Mouse (Mus musculus) heart, embryonic 10.5 days (tissue): ENCODE measurements at regions not wholly inside any gene's neighbourhood (a gene's known extent, or its start where the extent isn't known, plus 50 kb on each side); places are given as distances from the start of the nearest gene placed in this dataset.

Experiments used
- DNase-seq: peaks from one replicate; pipeline ENCODE4 v3.0.0-alpha.2; 2017; ENCODE audit warnings: low spot score
- H3K27ac ChIP-seq: fragments of 300-500 bp; sonication (generic); 2 replicates; pipeline ENCODE4 v1.5.1; 2016; ENCODE audit warnings: mild to moderate bottlenecking
- H3K27me3 ChIP-seq: fragments of 300-500 bp; sonication (generic); 2 replicates; pipeline ENCODE4 v1.6.1; 2016; ENCODE audit warnings: mild to moderate bottlenecking; ENCODE audit not compliant: poor library complexity, insufficient read depth, severe bottlenecking
- H3K36me3 ChIP-seq: fragments of 300-500 bp; sonication (generic); 2 replicates; pipeline ENCODE4 v1.6.1; 2016; ENCODE audit warnings: mild to moderate bottlenecking, moderate library complexity
- H3K4me1 ChIP-seq: fragments of 300-500 bp; sonication (generic); 2 replicates; pipeline ENCODE4 v1.6.1; 2016; ENCODE audit warnings: mild to moderate bottlenecking
- H3K4me3 ChIP-seq: fragments of 300-500 bp; sonication (generic); 2 replicates; pipeline ENCODE4 v1.5.1; 2016; ENCODE audit warnings: mild to moderate bottlenecking, moderate library complexity
- H3K9me3 ChIP-seq: fragments of 300-500 bp; sonication (generic); 2 replicates; pipeline ENCODE4 v1.6.1; 2016; ENCODE audit warnings: mild to moderate bottlenecking, moderate library complexity
- WGBS: fragments of 180-500 bp; shearing (Covaris S2); methylation state at CpG from one replicate; pipeline ENCODE4 v1.1.7; 2016; 5-methylcytosine and 5-hydroxymethylcytosine counted together

DNA sequence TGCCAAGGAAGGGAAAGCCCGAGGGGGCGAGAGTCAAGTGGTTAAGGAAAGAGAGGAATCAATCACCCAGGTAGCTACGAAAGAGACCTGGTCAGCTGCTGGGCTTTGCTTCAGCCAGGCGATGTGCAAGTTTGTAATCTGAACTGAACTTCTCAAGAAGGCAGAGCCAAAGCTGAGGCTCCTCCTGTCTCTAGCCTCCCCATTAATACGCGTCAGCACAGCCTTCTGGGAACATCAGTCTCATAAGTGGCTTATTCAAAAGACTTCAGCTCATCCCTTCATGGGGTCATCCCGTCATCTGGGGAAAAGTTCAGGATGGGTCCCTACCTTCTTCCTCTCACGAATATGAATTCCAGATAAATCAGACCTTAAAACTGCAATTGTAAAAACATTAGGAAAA is 112.2 kb upstream of the Mgme1 start:
- Histone ChIP-seq H3K27me3 (peaks cover 41% of the 10 kb centered on the region; the same call in 1 of the 2 replicates), H3K27ac (no peak overlapping the region), H3K4me3 (no peak overlapping the region), H3K9me3 (no peaks in the 10 kb centered on the region), H3K36me3 (no peaks in the 10 kb centered on the region), H3K4me1 (peaks cover 17% of the 10 kb centered on the region)
- no peak for DNase-seq
- WGBS = 51% methylated on average over 8 of the region's 8 CpGs

DNA sequence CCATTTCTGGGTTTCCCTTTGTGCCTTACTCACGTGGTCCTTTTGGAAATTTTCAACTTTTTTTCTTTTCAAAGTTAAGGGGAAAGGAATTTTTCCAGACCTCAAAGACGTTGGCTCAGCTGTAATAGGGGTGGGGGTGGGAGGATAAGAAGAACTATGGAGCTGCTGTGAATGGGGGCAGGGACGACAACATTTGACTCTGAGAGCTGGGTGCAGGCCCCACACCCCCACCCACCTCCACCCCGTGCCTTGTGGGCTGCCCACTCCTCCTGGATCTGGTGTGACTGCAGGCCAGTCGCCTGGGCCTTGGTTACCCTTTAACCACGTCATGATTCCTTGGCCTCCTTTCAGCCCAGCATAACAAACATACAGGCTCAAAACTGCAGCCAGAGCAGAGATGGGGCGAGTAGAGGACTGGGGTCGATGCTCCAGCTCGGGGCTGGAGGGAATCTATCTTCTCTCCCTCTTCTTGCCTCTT is 110.6 kb upstream of the Mgme1 start:
- Histone ChIP-seq H3K4me3 (no peak overlapping the region), H3K9me3 (no peaks in the 10 kb centered on the region), H3K27me3 (peaks cover 41% of the 10 kb centered on the region; the same call in 1 of the 2 replicates), H3K4me1 (peaks cover 28% of the 10 kb centered on the region), H3K36me3 (no peaks in the 10 kb centered on the region), H3K27ac (peak overlapping the region; percentile 29; the same call in 1 of the 2 replicates)
- WGBS = 39% methylated on average over 9 of the region's 9 CpGs
- DNase-seq = no peak

DNA sequence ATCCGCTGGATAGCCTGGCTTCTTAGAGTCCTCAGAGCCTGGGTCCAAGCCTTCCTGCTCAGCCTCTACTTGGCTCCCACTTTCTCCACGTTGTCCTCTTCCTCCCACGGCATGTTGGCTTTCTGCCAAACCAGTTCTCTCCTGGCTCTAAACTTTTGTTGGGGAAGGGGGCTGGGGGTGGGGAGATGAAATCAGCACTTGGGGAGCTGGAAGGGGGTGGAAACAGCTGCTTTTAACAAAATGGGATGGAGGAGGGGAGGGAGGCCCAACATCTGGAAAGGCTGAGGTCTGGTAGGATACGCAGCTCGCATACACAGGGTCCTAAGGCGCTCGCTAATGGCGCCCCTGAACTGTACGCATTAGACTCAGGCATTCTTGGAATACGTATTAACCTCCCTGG is 110.0 kb upstream of the Mgme1 start:
- no peak for DNase-seq
- Histone ChIP-seq H3K4me1 (peaks cover 30% of the 10 kb centered on the region), H3K27ac (peak overlapping the region; percentile 29; the same call in 1 of the 2 replicates), H3K27me3 (peaks cover 41% of the 10 kb centered on the region; the same call in 1 of the 2 replicates), H3K36me3 (no peaks in the 10 kb centered on the region), H3K4me3 (no peak overlapping the region), H3K9me3 (no peaks in the 10 kb centered on the region)
- 64% methylated on average over 10 of the region's 10 CpGs for WGBS

GRCm38 (mm10) chr2:144161852-144162251 is 108.6 kb upstream of the Mgme1 start:
- Histone ChIP-seq H3K27me3 (peaks cover 36% of the 10 kb centered on the region; the same call in 1 of the 2 replicates), H3K9me3 (no peaks in the 10 kb centered on the region), H3K4me1 (peaks cover 32% of the 10 kb centered on the region), H3K36me3 (no peaks in the 10 kb centered on the region), H3K27ac (no peak overlapping the region), H3K4me3 (no peak overlapping the region)
- 87% methylated on average over 1 of the region's 1 CpGs for WGBS
- no peak for DNase-seq

DNA sequence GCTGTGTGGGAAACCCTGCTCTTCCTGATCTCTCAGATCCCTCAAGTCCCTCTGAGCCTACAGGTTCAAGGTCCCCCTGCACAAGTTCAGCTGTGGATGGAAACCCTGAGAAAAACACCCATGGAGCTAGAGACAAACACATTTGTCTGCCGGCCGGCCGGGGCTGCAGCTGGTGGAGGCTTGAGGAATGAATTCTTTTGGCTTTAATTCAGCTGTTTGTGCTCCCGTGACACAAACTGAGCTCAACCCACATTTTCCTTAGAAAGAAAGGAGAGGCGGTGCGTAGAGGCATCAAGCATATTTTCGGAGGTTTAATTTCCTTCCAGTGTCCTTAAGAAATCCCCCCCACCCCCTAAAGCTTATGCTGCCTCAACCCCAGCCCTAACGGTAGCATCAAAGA is 106.4 kb upstream of the Mgme1 start:
- 20% methylated on average over 8 of the region's 8 CpGs for WGBS
- Histone ChIP-seq H3K27me3 (peaks cover 18% of the 10 kb centered on the region; the same call in 1 of the 2 replicates), H3K27ac (peak overlapping the region; percentile 68), H3K36me3 (no peaks in the 10 kb centered on the region), H3K9me3 (no peaks in the 10 kb centered on the region), H3K4me3 (peak overlapping the region; percentile 70; the same call in 1 of the 2 replicates), H3K4me1 (peaks cover 44% of the 10 kb centered on the region)
- DNase-seq = no peak

GRCm38 (mm10) chr2:144164986-144165821 is 105.3 kb upstream of the Mgme1 start:
- Histone ChIP-seq H3K36me3 (no peaks in the 10 kb centered on the region), H3K27me3 (peaks cover 9% of the 10 kb centered on the region; the same call in 1 of the 2 replicates), H3K4me1 (peaks cover 40% of the 10 kb centered on the region)

GRCm38 (mm10) chr2:144166102-144166750 is 104.2 kb upstream of the Mgme1 start:
- peak; percentile 69 for DNase-seq
- peaks cover 31% of the 10 kb centered on the region for H3K4me1 ChIP-seq
- H3K27ac ChIP-seq = peak overlapping the region; percentile 93
- peak overlapping the region; percentile 70 for H3K4me3 ChIP-seq
- H3K9me3 ChIP-seq = no peaks in the 10 kb centered on the region
- no peaks in the 10 kb centered on the region for H3K36me3 ChIP-seq
- peaks cover under 1% of the 10 kb centered on the region; the same call in 1 of the 2 replicates for H3K27me3 ChIP-seq
- WGBS = 29% methylated on average over 12 of the region's 12 CpGs

More at GRCm38 (mm10) chr2:144164986-144165821, 105.3 kb upstream of the Mgme1 start:
- H3K9me3 ChIP-seq = no peaks in the 10 kb centered on the region
- WGBS = under 1% methylated on average over 36 of the region's 37 CpGs
- DNase-seq = peak; percentile 93
- H3K27ac ChIP-seq = peak overlapping the region; percentile 93
- H3K4me3 ChIP-seq = peak overlapping the region; percentile 70

GRCm38 (mm10) chr2:144169576-144170178 is 100.8 kb upstream of the Mgme1 start:
- DNase-seq = peak; percentile 70
- Histone ChIP-seq H3K36me3 (no peaks in the 10 kb centered on the region), H3K4me1 (peaks cover 28% of the 10 kb centered on the region), H3K27ac (no peak overlapping the region), H3K4me3 (no peak overlapping the region), H3K27me3 (no peaks in the 10 kb centered on the region), H3K9me3 (no peaks in the 10 kb centered on the region)
- 80% methylated on average over 4 of the region's 4 CpGs for WGBS

DNA sequence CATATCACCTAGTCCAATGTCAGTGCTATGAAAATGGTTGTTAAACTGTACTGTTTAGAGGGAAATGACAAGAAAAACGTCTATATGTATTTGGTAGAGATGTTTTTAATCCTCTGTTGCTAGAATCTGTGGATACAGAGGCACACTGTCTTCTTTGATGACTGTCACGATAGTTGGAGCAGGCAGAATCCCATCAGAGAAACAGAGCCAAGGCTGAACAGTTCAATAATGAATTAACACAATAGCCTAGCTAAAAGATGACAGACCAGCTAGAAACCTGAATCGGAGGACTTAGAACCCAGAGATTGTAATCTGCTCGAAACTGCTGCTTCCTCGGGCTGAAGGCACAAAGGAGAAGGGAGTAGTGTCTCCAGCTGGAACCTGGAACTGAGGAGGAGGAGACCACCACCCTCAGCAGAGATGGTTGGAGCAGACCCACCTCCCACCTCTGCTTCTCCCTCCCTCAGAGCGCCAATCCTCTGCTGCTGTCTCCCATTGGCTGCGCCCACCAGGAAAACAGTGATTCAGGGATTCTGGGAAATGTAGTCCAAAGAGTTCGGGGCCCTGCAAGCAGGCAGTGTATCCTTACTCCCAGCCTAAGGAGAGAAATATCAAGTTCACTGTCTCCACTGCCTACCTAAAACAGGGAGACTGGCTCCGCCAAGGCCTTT is 98.2 kb upstream of the Mgme1 start:
- Histone ChIP-seq H3K9me3 (no peaks in the 10 kb centered on the region), H3K4me1 (peaks cover 25% of the 10 kb centered on the region), H3K36me3 (no peaks in the 10 kb centered on the region), H3K27ac (peak overlapping the region; percentile 80), H3K27me3 (no peaks in the 10 kb centered on the region), H3K4me3 (peak overlapping the region; percentile 48)
- WGBS = 19% methylated on average over 9 of the region's 9 CpGs
- peak; percentile 89 for DNase-seq

DNA sequence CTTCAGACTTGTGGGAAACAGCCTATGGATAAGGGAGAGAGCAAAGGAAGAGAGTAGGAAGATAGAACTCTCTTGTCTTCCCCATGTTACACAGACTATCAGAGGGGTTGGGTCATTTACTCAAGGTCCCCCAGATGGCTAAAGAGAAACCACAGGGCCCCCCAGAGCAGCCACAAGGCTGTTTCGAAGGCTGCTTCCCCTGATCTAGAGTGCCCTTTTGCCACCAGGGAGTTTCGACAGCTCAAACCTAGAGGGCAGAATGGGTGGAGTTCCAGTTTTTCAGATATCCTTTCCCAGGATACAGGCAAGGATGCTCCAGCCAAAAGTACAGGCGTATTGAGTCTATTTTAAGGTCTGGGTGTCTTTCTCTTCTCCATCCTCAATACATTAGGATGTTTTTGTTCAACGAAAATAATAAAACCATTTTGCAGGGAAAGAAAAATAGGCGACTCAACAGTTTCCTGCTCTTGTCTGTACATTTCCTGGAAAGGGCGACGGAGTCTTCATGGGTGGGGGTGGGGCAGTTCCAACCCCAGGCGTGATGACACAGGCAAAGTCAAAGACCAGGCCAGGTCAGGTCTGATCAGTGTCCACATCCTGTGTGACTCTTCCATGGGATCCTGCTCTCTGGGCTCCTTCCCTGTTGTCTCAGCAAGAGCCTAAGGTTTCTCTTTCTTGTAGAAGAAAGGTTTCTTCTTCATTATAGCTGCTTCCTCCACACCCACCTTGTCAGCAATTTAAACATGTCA is 96.9 kb upstream of the Mgme1 start:
- no peak overlapping the region for H3K4me3 ChIP-seq
- no peaks in the 10 kb centered on the region for H3K36me3 ChIP-seq
- 66% methylated on average over 8 of the region's 8 CpGs for WGBS

DNA sequence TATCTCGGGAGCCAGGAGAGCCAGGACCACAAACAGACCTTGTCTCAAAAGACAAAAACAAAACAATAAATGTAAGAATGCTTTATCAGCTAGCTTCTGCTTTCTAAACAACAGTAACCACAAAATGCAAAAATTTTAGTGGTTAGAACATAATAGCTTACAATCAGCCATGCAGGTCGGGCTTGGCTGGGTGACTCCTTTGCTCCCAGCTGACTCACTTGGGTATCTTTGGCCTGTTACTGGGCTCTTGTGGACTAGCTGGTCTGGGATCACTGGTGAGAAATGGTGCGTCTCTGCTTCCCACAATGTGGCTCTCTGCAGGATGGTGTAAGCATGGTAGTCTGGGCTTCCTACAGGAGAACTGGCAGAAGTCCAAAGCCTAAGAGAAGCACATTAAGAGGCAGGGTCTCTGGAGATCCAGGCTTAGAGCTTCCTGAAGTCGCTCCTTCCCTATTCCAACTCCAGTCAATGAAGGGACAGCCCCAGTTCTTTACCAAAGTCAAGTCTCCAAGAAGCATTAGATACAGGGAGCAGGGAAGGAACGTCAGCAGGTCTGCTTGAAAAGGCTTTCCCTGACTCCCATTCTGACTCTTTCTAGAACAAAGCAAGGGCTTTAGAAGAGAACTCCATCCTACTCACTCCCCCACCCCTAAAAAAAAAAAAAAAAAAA is 96.0 kb upstream of the Mgme1 start:
- no peaks in the 10 kb centered on the region for H3K27me3 ChIP-seq
- no peaks in the 10 kb centered on the region for H3K36me3 ChIP-seq
- WGBS = 84% methylated on average over 5 of the region's 5 CpGs
- no peak for DNase-seq
- H3K27ac ChIP-seq = no peak overlapping the region
- peaks cover 28% of the 10 kb centered on the region for H3K4me1 ChIP-seq
- no peaks in the 10 kb centered on the region for H3K9me3 ChIP-seq
- H3K4me3 ChIP-seq = no peak overlapping the region

More for the DNA sequence above, 96.9 kb upstream of the Mgme1 start:
- Histone ChIP-seq H3K27ac (no peak overlapping the region), H3K27me3 (no peaks in the 10 kb centered on the region), H3K9me3 (no peaks in the 10 kb centered on the region), H3K4me1 (peaks cover 28% of the 10 kb centered on the region)
- DNase-seq = no peak
